Mouse (Mus musculus): ENCODE data around the gene Crtc1. TPM values are rescaled to one million over a fixed set of nuclear protein-coding genes. Genes with fewer than 3 reads are reported as not detected.
A peak's percentile ranks its signal among the peaks of the same experiment; 100 is the strongest.

Gene Crtc1
- total and polyA plus RNA-seq, 3 experiments = 20.6 to 50.5 (median 25.0) TPM

DNA sequence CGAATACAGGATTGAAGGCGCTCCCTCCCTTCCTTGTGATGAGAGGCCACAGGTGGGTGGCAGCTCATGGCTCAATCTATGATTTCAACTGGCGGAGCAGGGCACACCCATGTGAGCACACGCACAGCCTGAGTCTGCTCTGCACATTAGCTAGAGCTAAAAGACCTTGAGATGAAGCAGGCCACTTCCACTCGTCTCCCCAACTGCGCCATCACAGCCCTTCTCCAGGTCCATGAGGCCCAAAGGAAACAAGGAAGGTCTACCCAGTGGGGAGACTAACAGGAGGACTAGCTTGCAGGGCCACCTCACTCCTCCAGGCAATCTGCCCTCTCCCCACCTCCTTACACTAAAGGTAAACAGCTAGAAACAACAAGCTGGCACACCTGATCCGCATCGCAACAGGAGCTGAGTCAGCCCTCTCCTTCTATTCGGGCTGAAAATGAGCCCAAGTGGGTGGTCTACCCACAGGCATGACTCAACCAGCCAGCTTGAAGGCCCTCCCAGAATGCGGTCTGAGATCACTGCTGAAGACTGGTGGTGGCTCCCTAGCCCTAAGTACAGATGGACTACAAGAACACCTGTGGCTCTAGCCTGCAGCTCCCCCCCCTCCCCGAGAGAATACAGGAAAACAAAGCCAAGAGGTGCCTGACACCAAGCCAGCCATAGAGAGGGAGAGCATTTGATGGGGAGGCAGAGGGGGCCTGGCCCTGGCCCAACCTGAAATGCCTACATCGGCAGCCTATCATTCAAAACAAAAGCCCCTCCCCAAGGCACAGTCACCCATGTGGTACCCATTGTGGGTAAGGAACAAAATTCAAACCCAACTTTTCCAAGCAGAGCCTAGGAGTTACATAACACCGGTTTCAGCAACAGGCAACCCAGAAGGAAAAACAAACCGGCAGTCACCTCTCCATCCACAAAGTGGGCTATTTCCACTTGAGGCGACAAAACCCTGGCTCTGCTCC lies 88.1 kb downstream of the Crtc1 start:
- no peak for DNase-seq

DNA sequence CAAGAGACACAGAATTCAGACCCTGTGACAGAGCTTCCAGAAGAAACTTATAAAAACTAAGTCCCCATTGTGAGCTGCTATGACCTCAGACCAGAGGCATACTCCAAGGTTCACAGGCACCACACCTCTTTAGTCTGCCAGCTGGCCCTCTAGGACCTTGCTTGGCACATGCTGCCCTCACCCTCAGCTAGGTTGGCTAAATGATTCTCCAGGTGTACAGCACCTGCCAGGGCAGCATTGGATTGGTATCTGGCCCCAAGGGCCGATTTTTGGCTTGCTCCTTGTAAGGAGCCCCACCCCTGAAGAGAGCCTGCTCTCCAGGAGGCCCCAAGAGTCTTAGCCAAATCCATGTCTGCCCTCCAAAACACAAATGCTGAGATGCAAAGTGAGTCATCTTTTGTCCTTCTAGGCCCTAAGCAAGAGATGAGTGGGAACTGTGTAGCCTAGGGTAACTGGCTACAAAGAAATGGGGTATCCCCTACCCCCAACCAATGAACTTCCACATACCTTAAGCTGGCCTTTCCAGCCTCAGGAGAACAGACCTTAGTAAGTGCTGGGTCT lies 91.4 kb downstream of the Crtc1 start:
- DNase-seq = peak; percentile 43

DNA sequence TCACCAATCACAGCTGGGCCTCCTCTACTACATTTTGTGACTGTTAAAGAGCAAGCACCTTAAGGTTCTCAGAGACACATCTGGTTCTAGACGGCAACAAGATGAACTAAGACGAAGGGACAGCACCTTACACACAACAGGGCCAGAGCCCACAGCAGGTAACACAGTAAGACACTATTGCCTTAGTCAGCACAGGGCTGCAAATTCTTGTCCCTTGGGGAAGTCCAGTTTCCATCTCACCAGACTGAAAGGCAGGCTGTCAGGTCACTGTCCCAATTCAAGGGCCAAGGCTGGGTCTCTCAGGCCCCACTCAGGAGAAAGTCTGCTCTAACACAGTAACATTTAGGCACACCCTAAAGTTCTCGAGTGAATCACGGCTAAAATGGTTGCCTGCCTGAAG lies 91.9 kb downstream of the Crtc1 start:
- no peak for DNase-seq

DNA sequence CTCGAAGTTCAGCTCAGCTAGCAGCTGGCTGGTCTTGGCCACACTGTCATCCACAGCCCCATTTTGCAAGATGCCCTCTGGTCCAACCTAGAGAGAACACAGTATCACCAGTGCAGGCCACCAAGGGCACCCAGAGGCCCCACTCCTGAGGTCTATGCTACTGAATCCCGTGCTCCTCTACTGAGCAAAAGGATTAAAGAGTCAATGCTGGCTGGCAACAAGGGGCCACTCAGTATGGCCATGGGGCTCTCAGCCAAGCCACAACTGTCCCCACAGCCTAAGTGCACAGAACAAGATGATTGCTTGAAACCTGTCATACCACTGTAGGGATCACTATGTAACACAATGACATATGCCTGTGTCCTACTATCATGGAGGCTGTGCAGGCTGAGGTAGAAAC lies 95.1 kb downstream of the Crtc1 start:
- DNase-seq = peak; percentile 56

DNA sequence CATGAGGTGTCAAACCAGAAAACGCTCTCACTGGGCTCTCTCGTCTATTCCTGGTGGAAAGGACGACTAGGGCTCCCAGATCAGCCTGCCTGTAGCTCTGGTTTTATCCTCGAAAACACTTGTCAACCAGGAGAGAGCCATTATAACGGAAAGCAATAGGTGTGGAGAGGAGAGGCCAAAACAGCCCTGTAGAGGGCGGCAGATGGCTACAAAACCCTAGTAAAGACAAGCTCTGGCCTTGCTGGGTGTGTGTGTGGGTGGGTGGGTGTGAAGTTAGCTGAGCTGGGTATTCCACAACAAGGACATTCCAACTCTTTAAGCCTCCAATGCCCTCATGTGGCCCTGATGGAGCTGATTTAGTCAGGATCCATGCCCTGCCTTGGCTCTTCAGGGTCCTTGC lies 95.7 kb downstream of the Crtc1 start:
- DNase-seq = peak; percentile 47

DNA sequence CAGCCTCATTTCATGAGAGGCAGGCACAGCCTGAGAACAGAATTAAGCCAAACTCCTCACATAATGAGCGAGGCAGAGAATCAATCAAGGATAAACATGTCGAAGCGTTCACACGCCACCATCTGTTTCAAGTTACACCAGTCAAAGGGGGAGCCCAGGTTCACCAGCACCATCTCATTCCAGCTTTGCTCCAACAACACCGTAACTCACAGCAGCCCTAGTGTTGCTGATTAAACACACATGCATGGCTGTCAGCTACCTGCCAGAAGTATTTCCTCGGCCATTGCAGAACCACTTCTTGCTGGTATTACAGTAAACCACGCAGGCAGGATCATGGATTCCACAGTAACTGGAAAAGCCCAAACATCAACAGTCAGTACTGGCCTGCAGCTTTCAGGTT lies 96.3 kb downstream of the Crtc1 start:
- no peak for DNase-seq

DNA sequence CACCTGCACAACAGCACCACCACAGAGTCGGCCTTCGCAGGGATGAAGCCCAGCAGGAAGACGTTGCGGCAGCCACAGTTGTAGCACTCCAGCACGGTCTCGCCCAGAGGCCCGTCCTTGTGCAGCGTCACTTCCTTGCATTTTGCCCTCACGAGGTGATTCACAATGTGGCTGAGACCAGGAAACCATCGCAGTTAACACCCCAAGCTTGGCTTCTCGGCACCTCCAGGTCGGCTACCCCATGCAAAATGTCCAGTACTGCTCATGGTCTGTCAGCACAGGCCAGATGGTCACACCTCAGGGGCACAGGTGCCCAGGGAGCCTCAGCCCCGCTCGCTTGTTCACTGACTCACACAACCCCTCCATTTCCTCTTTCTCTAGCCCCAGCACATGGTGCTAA lies 97.4 kb downstream of the Crtc1 start:
- no peak for DNase-seq

DNA sequence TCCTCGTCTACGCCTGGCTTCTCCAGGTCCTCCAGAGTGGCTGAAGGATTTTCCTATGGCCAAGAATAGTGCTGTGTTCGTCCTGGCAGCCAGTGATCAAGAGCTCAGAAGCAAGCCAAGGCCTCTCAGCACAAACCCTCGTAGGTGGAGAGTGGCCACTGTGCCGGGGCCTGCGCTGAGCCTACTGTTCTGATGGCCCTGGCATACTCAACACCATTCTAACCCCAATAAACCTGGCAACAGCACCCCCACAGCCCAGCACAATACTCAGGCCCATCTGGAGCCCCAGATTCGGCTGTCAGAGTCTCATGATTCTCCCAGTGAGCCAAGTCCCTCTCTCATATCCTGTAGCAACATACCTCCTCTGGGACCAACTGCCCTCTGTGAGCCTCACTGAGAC lies 98.7 kb downstream of the Crtc1 start:
- DNase-seq = no peak

DNA sequence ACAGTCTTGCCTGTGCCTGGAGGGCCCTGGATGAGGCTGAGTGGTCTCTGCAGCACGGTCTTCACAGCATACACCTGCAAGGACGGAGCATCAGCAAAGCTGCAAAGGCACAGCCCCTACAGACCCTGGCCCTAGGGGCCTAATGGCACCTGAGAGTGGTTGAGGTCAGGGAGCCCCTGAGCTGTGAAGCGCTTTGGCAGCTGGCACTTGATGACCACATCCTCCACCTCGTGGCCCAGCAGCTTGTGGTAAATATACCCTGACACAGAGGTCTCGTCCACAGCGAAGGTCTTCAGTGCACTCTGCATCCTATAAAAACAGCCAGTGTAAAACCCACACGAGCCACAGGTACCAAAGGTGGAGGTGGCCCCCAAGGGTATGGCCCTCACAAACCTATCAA lies 100.4 kb downstream of the Crtc1 start:
- no peak for DNase-seq

DNA sequence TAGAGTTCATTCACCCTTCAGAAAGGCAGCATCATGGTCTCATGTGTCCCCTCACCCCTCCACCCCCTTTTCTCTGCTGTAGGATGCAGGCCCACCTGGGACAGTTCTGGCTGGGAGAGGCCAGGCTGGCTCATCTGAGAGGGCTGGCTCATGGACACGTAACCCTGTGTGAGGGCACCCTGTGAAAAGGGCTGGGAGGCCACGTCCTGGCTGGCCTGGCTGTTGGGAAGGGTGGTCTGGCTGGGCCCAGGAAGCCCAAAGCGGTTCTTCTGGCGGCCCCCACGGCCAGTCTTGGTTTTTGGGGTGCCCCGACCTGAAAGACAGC lies 106.5 kb downstream of the Crtc1 start:
- no peak for DNase-seq

Other genes starting within 250 kb of the Crtc1 start
- gene Slc25a42, start 227.3 kb downstream of the Crtc1 start, total RNA-seq (2021) = 10 to 100 TPM; 40.9 to 49.3 TPM
- 72.6 and 85.8 TPM in 2 replicates for gene Slc25a42, start 227.3 kb downstream of the Crtc1 start, polyA plus RNA-seq (2012; rRNA removed)
- gene Sugp2, start 205.4 kb downstream of the Crtc1 start, total RNA-seq (2021) = 10 to 100 TPM; 31.8 to 31.9 TPM
- 34.8 and 36.2 TPM in 2 replicates for gene Sugp2, start 205.4 kb downstream of the Crtc1 start, polyA plus RNA-seq (2012; rRNA removed)
- gene Armc6, start 205.1 kb downstream of the Crtc1 start, total RNA-seq (2021) = 10 to 100 TPM; 10.8 to 11.5 TPM
- gene Armc6, start 205.1 kb downstream of the Crtc1 start, polyA plus RNA-seq (2012; rRNA removed) = 17.4 and 21.2 TPM in 2 replicates
- 10 to 100 TPM; 16.0 to 21.8 TPM for gene Homer3, start 156.8 kb downstream of the Crtc1 start, total RNA-seq (2021)
- gene Homer3, start 156.8 kb downstream of the Crtc1 start, polyA plus RNA-seq (2012; rRNA removed) = 56.8 and 68.4 TPM in 2 replicates
- gene Ddx49, start 137.1 kb downstream of the Crtc1 start, total RNA-seq (2021) = 10 to 100 TPM; 57.7 to 69.5 TPM
- 53.3 and 62.5 TPM in 2 replicates for gene Ddx49, start 137.1 kb downstream of the Crtc1 start, polyA plus RNA-seq (2012; rRNA removed)
- 100 to 1,000 TPM; 203 to 233 TPM for gene Cope, start 137.1 kb downstream of the Crtc1 start, total RNA-seq (2021)
- gene Cope, start 137.1 kb downstream of the Crtc1 start, polyA plus RNA-seq (2012; rRNA removed) = 491 and 579 TPM in 2 replicates
- gene Cers1, start 123.8 kb downstream of the Crtc1 start, total RNA-seq (2021) = 1 to 10 TPM; 2.5 to 3.8 TPM
- 4.9 and 5.2 TPM in 2 replicates for gene Cers1, start 123.8 kb downstream of the Crtc1 start, polyA plus RNA-seq (2012; rRNA removed)
- under 1 TPM in 1 of 2 experiments, not detected in 1; 0.41 TPM for gene Gdf1, start 109.8 kb downstream of the Crtc1 start, total RNA-seq (2021)
- gene Gdf1, start 109.8 kb downstream of the Crtc1 start, polyA plus RNA-seq (2012; rRNA removed) = 7.9 and 9.8 TPM in 2 replicates
- 10 to 100 TPM; 60.0 to 60.5 TPM for gene Upf1, start 86.3 kb downstream of the Crtc1 start, total RNA-seq (2021)
- 45.1 and 53.3 TPM in 2 replicates for gene Upf1, start 86.3 kb downstream of the Crtc1 start, polyA plus RNA-seq (2012; rRNA removed)
- under 1 TPM; 0.14 to 0.35 TPM for gene Comp, start 66.0 kb downstream of the Crtc1 start, total RNA-seq (2021)
- 0.38 and 0.44 TPM in 2 replicates for gene Comp, start 66.0 kb downstream of the Crtc1 start, polyA plus RNA-seq (2012; rRNA removed)
- 10 to 100 TPM; 21.7 to 25.8 TPM for gene Klhl26, start 37.4 kb upstream of the Crtc1 start, total RNA-seq (2021)
- gene Klhl26, start 37.4 kb upstream of the Crtc1 start, polyA plus RNA-seq (2012; rRNA removed) = 119 and 121 TPM in 2 replicates
- gene Tmem59l, start 47.8 kb upstream of the Crtc1 start, total RNA-seq (2021) = 10 to 100 TPM; 16.8 to 24.3 TPM
- 42.9 and 55.8 TPM in 2 replicates for gene Tmem59l, start 47.8 kb upstream of the Crtc1 start, polyA plus RNA-seq (2012; rRNA removed)
- 1 to 10 TPM in 1 of 2 experiments, under 1 TPM in 1; 0.58 to 1.4 TPM for gene Crlf1, start 53.6 kb upstream of the Crtc1 start, total RNA-seq (2021)
- gene Crlf1, start 53.6 kb upstream of the Crtc1 start, polyA plus RNA-seq (2012; rRNA removed) = 0.58 and 1.2 TPM in 2 replicates
- gene Rex1bd, start 67.2 kb upstream of the Crtc1 start, total RNA-seq (2021) = 100 to 1,000 TPM; 148 to 164 TPM
- gene Rex1bd, start 67.2 kb upstream of the Crtc1 start, polyA plus RNA-seq (2012; rRNA removed) = 327 and 373 TPM in 2 replicates
- 1,000 to 10,000 TPM; 1,627 to 1,685 TPM for gene Uba52, start 71.2 kb upstream of the Crtc1 start, total RNA-seq (2021)
- 619 and 1,322 TPM in 2 replicates for gene Uba52, start 71.2 kb upstream of the Crtc1 start, polyA plus RNA-seq (2012; rRNA removed)
- 100 to 1,000 TPM; 269 to 287 TPM for gene Fkbp8, start 88.1 kb upstream of the Crtc1 start, total RNA-seq (2021)
- 602 and 610 TPM in 2 replicates for gene Fkbp8, start 88.1 kb upstream of the Crtc1 start, polyA plus RNA-seq (2012; rRNA removed)
- 10 to 100 TPM; 75.9 to 82.8 TPM for gene Kxd1, start 88.4 kb upstream of the Crtc1 start, total RNA-seq (2021)
- 83.0 and 87.3 TPM in 2 replicates for gene Kxd1, start 88.4 kb upstream of the Crtc1 start, polyA plus RNA-seq (2012; rRNA removed)
- gene Ell, start 99.9 kb upstream of the Crtc1 start, total RNA-seq (2021) = 10 to 100 TPM; 26.1 to 29.6 TPM
- 31.1 and 36.1 TPM in 2 replicates for gene Ell, start 99.9 kb upstream of the Crtc1 start, polyA plus RNA-seq (2012; rRNA removed)
- 100 to 1,000 TPM; 103 to 199 TPM for gene Isyna1, start 154.8 kb upstream of the Crtc1 start, total RNA-seq (2021)
- 344 and 376 TPM in 2 replicates for gene Isyna1, start 154.8 kb upstream of the Crtc1 start, polyA plus RNA-seq (2012; rRNA removed)
- gene Ssbp4, start 169.3 kb upstream of the Crtc1 start, total RNA-seq (2021) = 100 to 1,000 TPM in 1 of 2 experiments, 10 to 100 TPM in 1; 76.2 to 110 TPM
- gene Ssbp4, start 169.3 kb upstream of the Crtc1 start, polyA plus RNA-seq (2012; rRNA removed) = 476 and 593 TPM in 2 replicates
- gene Lrrc25, start 176.6 kb upstream of the Crtc1 start, total RNA-seq (2021) = 1 to 10 TPM; 1.8 to 3.6 TPM
- 8.4 and 11.1 TPM in 2 replicates for gene Lrrc25, start 176.6 kb upstream of the Crtc1 start, polyA plus RNA-seq (2012; rRNA removed)
- 10 to 100 TPM in 1 of 2 experiments, 1 to 10 TPM in 1; 1.3 to 44.6 TPM for gene Gdf15, start 192.9 kb upstream of the Crtc1 start, total RNA-seq (2021)
- 18.5 and 22.2 TPM in 2 replicates for gene Gdf15, start 192.9 kb upstream of the Crtc1 start, polyA plus RNA-seq (2012; rRNA removed)
- 100 to 1,000 TPM; 115 to 127 TPM for gene Pgpep1, start 220.8 kb upstream of the Crtc1 start, total RNA-seq (2021)
- gene Pgpep1, start 220.8 kb upstream of the Crtc1 start, polyA plus RNA-seq (2012; rRNA removed) = 115 and 117 TPM in 2 replicates
- gene Lsm4, start 233.7 kb upstream of the Crtc1 start, total RNA-seq (2021) = 10 to 100 TPM; 65.2 to 88.5 TPM
- 81.3 and 112 TPM in 2 replicates for gene Lsm4, start 233.7 kb upstream of the Crtc1 start, polyA plus RNA-seq (2012; rRNA removed)

All from adrenal gland, adult 2 months (tissue).